Mouse (Mus musculus) erythroblast, embryonic 14.5 days (primary cell): ENCODE measurements around the gene Astn2.

ENCODE experiments used
- GATA1 ChIP-seq: IDR thresholded peaks from 2 replicates; pipeline ENCODE4 v1.6.1; 2012; ENCODE audit warnings: low read length, inconsistent platforms, mixed read lengths
- TAL1 ChIP-seq: IDR thresholded peaks from 3 replicates; pipeline ENCODE4 v1.6.1; 2012; ENCODE audit warnings: low read length, inconsistent platforms, mixed read lengths

DNA sequence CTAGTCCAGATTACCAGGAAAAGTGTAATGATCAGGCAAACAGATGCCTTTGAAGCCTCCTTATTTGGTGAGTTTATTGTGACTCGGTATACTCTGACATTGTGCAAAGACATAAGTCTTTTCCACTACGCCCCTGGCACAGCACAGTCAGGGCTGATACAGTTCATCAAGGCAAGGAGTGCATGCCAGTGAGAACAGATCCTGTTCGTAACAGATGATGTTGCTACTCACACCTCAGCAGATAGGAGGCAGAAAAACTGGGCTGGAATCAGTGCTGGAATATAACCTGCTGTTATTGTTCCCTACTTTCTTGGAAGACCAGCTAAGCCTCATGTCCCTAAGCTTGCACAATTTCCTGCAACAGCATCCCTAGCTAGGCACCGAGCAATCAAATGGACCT is 565.6 kb downstream of the Astn2 start:
- TF ChIP-seq GATA1 (no peak), TAL1 (no peak)
